Mouse (Mus musculus): ENCODE results near the gene Fam198a. TPM values are rescaled to one million over a fixed set of nuclear protein-coding genes. Genes with fewer than 3 reads are reported as not detected.

Fam198a gene
- polyA plus RNA-seq, 1 experiment, result not detected

GRCm38 (mm10) chr9:121934856-121935255, 15.9 kb upstream of the Fam198a start:
- TF ChIP-seq CTCF (IDR thresholded peaks at IDR 0.05; ENCODE audit: control insufficient read depth, insufficient read depth, low read length), result no peak
- no peak for TF ChIP-seq POLR2A (IDR thresholded peaks at IDR 0.05; ENCODE audit: borderline replicate concordance, control insufficient read depth, low read depth, low read length)
- H3K4me1 ChIP-seq (ENCODE audit: control insufficient read depth, insufficient read depth, low read length), result no peaks in the 10 kb centered on the region
- 86% methylated on average over 4 of the region's 4 CpGs for WGBS
- H3K27ac ChIP-seq (ENCODE audit: control insufficient read depth, insufficient read depth, low read depth, low read length, poor library complexity), result no peak overlapping the region
- H3K4me3 ChIP-seq (replicated peaks; ENCODE audit: control insufficient read depth, low read depth, low read length), result no peak overlapping the region

- TF ChIP-seq POLR2A (IDR thresholded peaks at IDR 0.05; ENCODE audit: borderline replicate concordance, control insufficient read depth, low read depth, low read length), result no peak
- TF ChIP-seq CTCF (IDR thresholded peaks at IDR 0.05; ENCODE audit: control insufficient read depth, insufficient read depth, low read length), result no peak
- no peak overlapping the region for H3K4me3 ChIP-seq (replicated peaks; ENCODE audit: control insufficient read depth, low read depth, low read length)
- no peak overlapping the region for H3K27ac ChIP-seq (ENCODE audit: control insufficient read depth, insufficient read depth, low read depth, low read length, poor library complexity)
- 83% methylated on average over 1 of the region's 1 CpGs for WGBS
- H3K4me1 ChIP-seq (ENCODE audit: control insufficient read depth, insufficient read depth, low read length), result no peaks in the 10 kb centered on the region
Measured at GRCm38 (mm10) chr9:121936952-121937351, 13.8 kb upstream of the Fam198a start.

GRCm38 (mm10) chr9:121937451-121937864, 13.3 kb upstream of the Fam198a start:
- Histone ChIP-seq H3K4me3 (replicated peaks; ENCODE audit: control insufficient read depth, low read depth, low read length) (no peak overlapping the region), H3K4me1 (ENCODE audit: control insufficient read depth, insufficient read depth, low read length) (no peaks in the 10 kb centered on the region), H3K27ac (ENCODE audit: control insufficient read depth, insufficient read depth, low read depth, low read length, poor library complexity) (no peak overlapping the region)
- 35% methylated on average over 6 of the region's 6 CpGs for WGBS
- TF ChIP-seq POLR2A (IDR thresholded peaks at IDR 0.05; ENCODE audit: borderline replicate concordance, control insufficient read depth, low read depth, low read length) (no peak), CTCF (IDR thresholded peaks at IDR 0.05; ENCODE audit: control insufficient read depth, insufficient read depth, low read length) (no peak)

GRCm38 (mm10) chr9:121937944-121938355, 12.8 kb upstream of the Fam198a start:
- 56% methylated on average over 21 of the region's 21 CpGs for WGBS
- Histone ChIP-seq H3K27ac (ENCODE audit: control insufficient read depth, insufficient read depth, low read depth, low read length, poor library complexity) (no peak overlapping the region), H3K4me1 (ENCODE audit: control insufficient read depth, insufficient read depth, low read length) (no peaks in the 10 kb centered on the region), H3K4me3 (replicated peaks; ENCODE audit: control insufficient read depth, low read depth, low read length) (peak overlapping the region; percentile 50)
- no peak for TF ChIP-seq CTCF (IDR thresholded peaks at IDR 0.05; ENCODE audit: control insufficient read depth, insufficient read depth, low read length)
- TF ChIP-seq POLR2A (IDR thresholded peaks at IDR 0.05; ENCODE audit: borderline replicate concordance, control insufficient read depth, low read depth, low read length), result no peak

- H3K4me3 ChIP-seq (replicated peaks; ENCODE audit: control insufficient read depth, low read depth, low read length), result no peak overlapping the region
- H3K4me1 ChIP-seq (ENCODE audit: control insufficient read depth, insufficient read depth, low read length), result no peaks in the 10 kb centered on the region; the same call in 1 of the 2 replicates
- TF ChIP-seq POLR2A (IDR thresholded peaks at IDR 0.05; ENCODE audit: borderline replicate concordance, control insufficient read depth, low read depth, low read length), result no peak
- TF ChIP-seq CTCF (IDR thresholded peaks at IDR 0.05; ENCODE audit: control insufficient read depth, insufficient read depth, low read length), result no peak
- H3K27ac ChIP-seq (ENCODE audit: control insufficient read depth, insufficient read depth, low read depth, low read length, poor library complexity), result no peak overlapping the region
- WGBS, result 22% methylated on average over 3 of the region's 3 CpGs
Measured at GRCm38 (mm10) chr9:121943005-121943404, 7.8 kb upstream of the Fam198a start.

- TF ChIP-seq POLR2A (IDR thresholded peaks at IDR 0.05; ENCODE audit: borderline replicate concordance, control insufficient read depth, low read depth, low read length), result no peak
- TF ChIP-seq CTCF (IDR thresholded peaks at IDR 0.05; ENCODE audit: control insufficient read depth, insufficient read depth, low read length), result no peak
- no peaks in the 10 kb centered on the region; the same call in 1 of the 2 replicates for H3K4me1 ChIP-seq (ENCODE audit: control insufficient read depth, insufficient read depth, low read length)
- H3K27ac ChIP-seq (ENCODE audit: control insufficient read depth, insufficient read depth, low read depth, low read length, poor library complexity), result no peak overlapping the region
- WGBS, result 39% methylated on average over 3 of the region's 3 CpGs
- no peak overlapping the region for H3K4me3 ChIP-seq (replicated peaks; ENCODE audit: control insufficient read depth, low read depth, low read length)
Measured at GRCm38 (mm10) chr9:121943628-121944027, 7.2 kb upstream of the Fam198a start.

- 8% methylated on average over 4 of the region's 4 CpGs for whole genome bisulfite sequencing
- no peak overlapping the region for H3K4me3 ChIP-seq (replicated peaks; ENCODE audit: control insufficient read depth, low read depth, low read length)
- no peak overlapping the region for H3K27ac ChIP-seq (ENCODE audit: control insufficient read depth, insufficient read depth, low read depth, low read length, poor library complexity)
- TF ChIP-seq POLR2A (IDR thresholded peaks at IDR 0.05; ENCODE audit: borderline replicate concordance, control insufficient read depth, low read depth, low read length), result no peak
- TF ChIP-seq CTCF (IDR thresholded peaks at IDR 0.05; ENCODE audit: control insufficient read depth, insufficient read depth, low read length), result no peak
- H3K4me1 ChIP-seq (ENCODE audit: control insufficient read depth, insufficient read depth, low read length), result no peaks in the 10 kb centered on the region; the same call in 1 of the 2 replicates
Measured at GRCm38 (mm10) chr9:121947784-121948183, 3.0 kb upstream of the Fam198a start.

GRCm38 (mm10) chr9:121948431-121948830, 2.4 kb upstream of the Fam198a start:
- H3K27ac ChIP-seq (ENCODE audit: control insufficient read depth, insufficient read depth, low read depth, low read length, poor library complexity), result no peak overlapping the region
- no peak overlapping the region for H3K4me3 ChIP-seq (replicated peaks; ENCODE audit: control insufficient read depth, low read depth, low read length)
- H3K4me1 ChIP-seq (ENCODE audit: control insufficient read depth, insufficient read depth, low read length), result no peaks in the 10 kb centered on the region; the same call in 1 of the 2 replicates
- 76% methylated on average over 4 of the region's 4 CpGs for WGBS
- TF ChIP-seq CTCF (IDR thresholded peaks at IDR 0.05; ENCODE audit: control insufficient read depth, insufficient read depth, low read length) (no peak), POLR2A (IDR thresholded peaks at IDR 0.05; ENCODE audit: borderline replicate concordance, control insufficient read depth, low read depth, low read length) (no peak)

- H3K27ac ChIP-seq (ENCODE audit: control insufficient read depth, insufficient read depth, low read depth, low read length, poor library complexity), result no peak overlapping the region
- TF ChIP-seq POLR2A (IDR thresholded peaks at IDR 0.05; ENCODE audit: borderline replicate concordance, control insufficient read depth, low read depth, low read length) (no peak), CTCF (IDR thresholded peaks at IDR 0.05; ENCODE audit: control insufficient read depth, insufficient read depth, low read length) (no peak)
- WGBS, result 40% methylated on average over 4 of the region's 4 CpGs
- H3K4me3 ChIP-seq (replicated peaks; ENCODE audit: control insufficient read depth, low read depth, low read length), result no peak overlapping the region
- no peaks in the 10 kb centered on the region for H3K4me1 ChIP-seq (ENCODE audit: control insufficient read depth, insufficient read depth, low read length)
Measured at GRCm38 (mm10) chr9:121951114-121951423, 281 bp downstream of the Fam198a start.
